24 mouse cellular contexts compared by ENCODE assay signal in genomic region chr16:5212150-5212549, GRCm38 (mm10). TPM values are rescaled to one million over a fixed set of nuclear protein-coding genes. Genes with fewer than 3 reads are reported as not detected.
DNase-seq lines count a peak whose midpoint lies in the region; ATAC-seq lines count a peak whose summit lies in the region.
"Had no signal": no experiment of that assay in that cellular context is flagged by ENCODE, and none has a peak within 500 bp of the region (broad histone marks: within the 10 kb centered on the region; RNA-seq: fewer than 3 reads in every experiment).

No protein-coding gene starts in this region.

- H3K4me2 ChIP-seq in heart, embryonic 12.5 days = no peak overlapping the region
- H3K4me2 ChIP-seq: embryonic facial prominence, embryonic 12.5 days; forebrain, embryonic 13.5 days; forebrain, embryonic 15.5 days had no signal

- H3K27ac ChIP-seq in heart, embryonic 12.5 days (ENCODE audit: poor library complexity, severe bottlenecking) = no peak overlapping the region
- H3K27ac ChIP-seq: embryonic facial prominence, embryonic 10.5 days; embryonic facial prominence, embryonic 12.5 days; forebrain, embryonic 13.5 days; forebrain, embryonic 15.5 days had no signal

- H3K9me3 ChIP-seq in heart, embryonic 12.5 days (replicated peaks) = no peaks in the 10 kb centered on the region
- H3K9me3 ChIP-seq: embryonic facial prominence, embryonic 10.5 days; embryonic facial prominence, embryonic 12.5 days; forebrain, embryonic 13.5 days; forebrain, embryonic 15.5 days; G1E had no signal

- DNase-seq in frontal cortex, postnatal 25 days (ENCODE audit: low spot score in 2 of 2) = no peak
- peak; percentile 86 for DNase-seq in heart, adult 11 months
- DNase-seq in brain, adult 2 months (ENCODE audit: low read depth, low spot score) = peak; percentile 73
- DNase-seq in c-Kit-positive CD71-positive TER-119-positive erythroid progenitor cells, embryonic 14.5 days (ENCODE audit: low spot score) = no peak
- DNase-seq: adrenal gland, adult 8-10 months; adrenal gland, postnatal 14 days; adrenal gland, postnatal 36 days; B cell, adult 2 months; cerebellum, adult 11-12 months; cerebellum, adult 2 months; cerebellum, adult 9-10 months; cerebellum, postnatal 10 days; cerebellum, postnatal 25 days; forebrain, postnatal 0 days had no signal

- WGBS in heart, embryonic 12.5 days = 76% methylated on average over 3 of the region's 3 CpGs

- H3K36me3 ChIP-seq in heart, embryonic 12.5 days = no peaks in the 10 kb centered on the region
- H3K36me3 ChIP-seq: embryonic facial prominence, embryonic 10.5 days; embryonic facial prominence, embryonic 12.5 days; forebrain, embryonic 15.5 days; G1E had no signal

- peaks cover 3% of the 10 kb centered on the region; the same call in 1 of the 2 replicates for H3K27me3 ChIP-seq in heart, embryonic 12.5 days (replicated peaks)
- H3K27me3 ChIP-seq: embryonic facial prominence, embryonic 12.5 days; forebrain, embryonic 15.5 days; Patski had no signal

- ATAC-seq in frontal cortex, adult (ENCODE audit: low TSS enrichment) = peak; percentile 69
- ATAC-seq in heart, embryonic 12.5 days (ENCODE audit: insufficient number of reproducible peaks, low FRiP score) = no peak
- ATAC-seq: activated CD4-positive, CD25-positive, alpha-beta regulatory T cell, adult 4 months; CD4-positive, CD25-positive, alpha-beta regulatory T cell, adult 4 months; forebrain, embryonic 13.5 days; forebrain, embryonic 15.5 days; forebrain, postnatal 0 days; Patski had no signal

- H3K4me1 ChIP-seq in heart, embryonic 12.5 days (replicated peaks) = peaks cover 8% of the 10 kb centered on the region
- H3K4me1 ChIP-seq: embryonic facial prominence, embryonic 10.5 days; embryonic facial prominence, embryonic 12.5 days; forebrain, embryonic 13.5 days; forebrain, embryonic 15.5 days had no signal

- no peak overlapping the region for H3K9ac ChIP-seq in heart, embryonic 12.5 days
- H3K9ac ChIP-seq: embryonic facial prominence, embryonic 12.5 days; forebrain, embryonic 13.5 days; forebrain, embryonic 15.5 days; forebrain, postnatal 0 days had no signal

- H3K4me3 ChIP-seq in heart, embryonic 12.5 days = no peak overlapping the region
- H3K4me3 ChIP-seq: embryonic facial prominence, embryonic 10.5 days; embryonic facial prominence, embryonic 12.5 days; forebrain, embryonic 13.5 days; forebrain, embryonic 15.5 days had no signal

RNA-seq across cellular contexts. Expression of gene Nagpa, which starts 8.3 kb away (rescaled TPM):
- polyA plus RNA-seq in heart, embryonic 12.5 days (2016; fragmentation: Nextera tagmentation; extraction: Ambion mirVana) = 14.0 and 15.4 TPM in 2 replicates

RNA-seq across cellular contexts. Expression of gene AU021092, which starts 9.9 kb away (rescaled TPM):
- polyA plus RNA-seq in heart, embryonic 12.5 days (2016; fragmentation: Nextera tagmentation; extraction: Ambion mirVana) = 2.5 and 3.2 TPM in 2 replicates
- polyA plus RNA-seq: activated CD4-positive, CD25-positive, alpha-beta regulatory T cell, adult 4 months; CD4-positive, CD25-positive, alpha-beta regulatory T cell, adult 4 months; G1E had no signal

RNA-seq across cellular contexts. Expression of gene Alg1, which starts 21.3 kb away (rescaled TPM):
- 23.9 and 24.6 TPM in 2 replicates for polyA plus RNA-seq in heart, embryonic 12.5 days (2016; fragmentation: Nextera tagmentation; extraction: Ambion mirVana)

RNA-seq across cellular contexts. Expression of gene Eef2kmt, which starts 43.6 kb away (rescaled TPM):
- polyA plus RNA-seq in heart, embryonic 12.5 days (2016; fragmentation: Nextera tagmentation; extraction: Ambion mirVana) = 17.2 and 19.5 TPM in 2 replicates

Comparison
In these comparisons a context has a peak if more than half of its experiments do, and no peak if none do; other contexts are left out.
1. DNase-seq: peak in heart, adult 11 months (single experiment) and brain, adult 2 months (single experiment); none in frontal cortex, postnatal 25 days (0 of 2) and c-Kit-positive CD71-positive TER-119-positive erythroid progenitor cells, embryonic 14.5 days (single experiment).